Mouse (Mus musculus) heart, embryonic 15.5 days (tissue): ENCODE measurements around the gene Epb41l1. TPM values are rescaled to one million over a fixed set of nuclear protein-coding genes. Genes with fewer than 3 reads are reported as not detected.

ENCODE experiments used
- ATAC-seq: fragments of 200-750 bp; cut with Nextera tagmentation; replicated peaks from 2 replicates; pipeline ENCODE4 v1.8.0; 2017; ENCODE audit warnings: low read depth, moderate TSS enrichment; ENCODE audit not compliant: insufficient number of reproducible peaks, insufficient read depth, low FRiP score
- H3K27ac ChIP-seq: fragments of 300-500 bp; sonication (generic); 2 replicates; pipeline ENCODE4 v1.5.1; 2015; ENCODE audit warnings: mild to moderate bottlenecking, inconsistent platforms
- H3K27me3 ChIP-seq: fragments of 300-500 bp; sonication (generic); 2 replicates; pipeline ENCODE4 v1.6.1; 2015; ENCODE audit warnings: inconsistent platforms
- H3K36me3 ChIP-seq: fragments of 300-500 bp; sonication (generic); 2 replicates; pipeline ENCODE4 v1.6.1; 2015; ENCODE audit warnings: mild to moderate bottlenecking, inconsistent platforms
- H3K4me1 ChIP-seq: fragments of 300-500 bp; sonication (generic); replicated peaks from 2 replicates; pipeline ENCODE4 v1.6.1; 2015; ENCODE audit warnings: inconsistent platforms
- H3K4me2 ChIP-seq: fragments of 300-500 bp; sonication (generic); 2 replicates; pipeline ENCODE4 v1.6.1; 2015; ENCODE audit warnings: inconsistent platforms, mild to moderate bottlenecking, moderate library complexity
- H3K4me3 ChIP-seq: fragments of 300-500 bp; sonication (generic); 2 replicates; pipeline ENCODE4 v1.5.1; 2015; ENCODE audit warnings: mild to moderate bottlenecking, inconsistent platforms
- H3K9ac ChIP-seq: fragments of 300-500 bp; sonication (generic); 2 replicates; pipeline ENCODE4 v1.6.1; 2015; ENCODE audit warnings: mild to moderate bottlenecking, inconsistent platforms
- H3K9me3 ChIP-seq: fragments of 300-500 bp; sonication (generic); replicated peaks from 2 replicates; pipeline ENCODE4 v1.6.1; 2016; ENCODE audit warnings: inconsistent platforms
- WGBS: fragments of 180-500 bp; shearing (Covaris S2); methylation state at CpG from one replicate; pipeline ENCODE4 v1.1.7; 2015; ENCODE audit warnings: mixed read lengths; 5-methylcytosine and 5-hydroxymethylcytosine counted together
- polyA plus RNA-seq: library from polyadenylated mRNA; unstranded; fragments of >200 nt; fragmentation: Nextera tagmentation; extraction: Ambion mirVana; gene quantifications from 2 replicates; pipeline ENCODE4 v1.2.1, GENCODE M21; 2015

Epb41l1 gene
- polyA plus RNA-seq, 1 experiment from 2014 or later = 1.00 TPM

GRCm38 (mm10) chr2:156476111-156476747, 55.5 kb downstream of the Epb41l1 start:
- Histone ChIP-seq H3K9ac (peak overlapping the region; percentile 75), H3K36me3 (no peaks in the 10 kb centered on the region), H3K27me3 (peaks cover 6% of the 10 kb centered on the region; the same call in 1 of the 2 replicates), H3K9me3 (no peaks in the 10 kb centered on the region), H3K4me3 (peak overlapping the region; percentile 64), H3K27ac (peak overlapping the region; percentile 83), H3K4me2 (peak overlapping the region; percentile 89), H3K4me1 (peaks cover 40% of the 10 kb centered on the region)
- 30% methylated on average over 8 of the region's 8 CpGs for WGBS
- ATAC-seq = no peak

DNA sequence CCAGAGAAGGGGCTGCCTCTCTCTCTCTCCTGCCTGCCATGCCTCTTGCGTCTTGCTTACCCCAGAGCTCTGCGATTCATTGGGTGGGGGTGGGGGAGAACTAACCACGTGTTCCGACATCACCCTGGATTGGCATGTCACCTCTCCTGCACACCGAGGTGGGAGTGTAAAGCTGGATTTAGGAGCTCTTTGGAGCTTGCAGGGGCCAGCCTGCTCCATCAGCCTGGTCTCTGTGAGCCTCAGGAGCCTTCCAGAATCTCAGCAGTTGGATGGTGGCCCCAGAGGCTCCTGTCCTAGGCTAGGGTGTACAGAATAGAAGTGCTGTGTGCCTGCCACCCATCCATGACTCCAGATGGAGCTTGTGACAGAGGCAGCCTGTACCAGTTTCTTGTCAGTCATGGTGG, 56.0 kb downstream of the Epb41l1 start:
- Histone ChIP-seq H3K27ac (no peak overlapping the region), H3K36me3 (no peaks in the 10 kb centered on the region), H3K9ac (no peak overlapping the region), H3K4me1 (peaks cover 40% of the 10 kb centered on the region), H3K27me3 (peaks cover 6% of the 10 kb centered on the region; the same call in 1 of the 2 replicates), H3K4me3 (no peak overlapping the region), H3K9me3 (no peaks in the 10 kb centered on the region), H3K4me2 (peak overlapping the region; percentile 89)
- WGBS = 37% methylated on average over 5 of the region's 5 CpGs
- ATAC-seq = no peak

DNA sequence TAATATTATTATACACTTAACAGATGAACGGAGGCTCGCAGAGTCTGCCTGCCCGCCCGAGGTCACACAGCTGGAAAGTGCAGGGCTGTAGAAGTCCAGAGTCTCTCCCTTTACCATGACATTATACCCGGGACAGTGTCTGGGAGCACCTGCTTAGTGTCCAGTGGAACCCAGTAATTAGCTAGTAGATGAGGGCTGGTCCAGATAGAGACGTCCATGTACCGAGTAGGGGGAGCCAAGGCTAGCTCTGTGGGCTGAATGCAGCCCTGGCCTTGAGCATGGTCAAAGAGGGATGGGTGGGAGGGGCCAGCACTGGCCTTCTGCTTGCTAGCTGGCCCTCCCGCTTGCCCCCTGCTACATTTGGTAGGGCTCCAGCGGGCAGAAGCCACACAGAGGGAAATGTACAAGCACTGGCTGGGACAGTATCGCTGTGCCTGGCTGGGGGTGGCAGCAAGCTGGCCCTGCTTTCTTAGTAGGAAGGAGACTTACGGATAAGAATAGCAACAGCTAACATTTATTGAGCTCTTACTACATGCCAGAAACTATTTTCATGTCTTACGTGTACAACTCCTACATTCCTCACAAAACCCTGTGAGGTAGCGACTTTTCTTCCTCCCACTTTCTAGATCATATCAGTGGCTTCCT, 57.5 kb downstream of the Epb41l1 start:
- Histone ChIP-seq H3K4me1 (peaks cover 34% of the 10 kb centered on the region), H3K36me3 (no peaks in the 10 kb centered on the region), H3K27ac (no peak overlapping the region), H3K9ac (no peak overlapping the region), H3K4me3 (no peak overlapping the region), H3K4me2 (no peak overlapping the region), H3K9me3 (no peaks in the 10 kb centered on the region), H3K27me3 (peaks cover 6% of the 10 kb centered on the region)
- WGBS = 74% methylated on average over 13 of the region's 13 CpGs
- no peak for ATAC-seq

GRCm38 (mm10) chr2:156479833-156480232, 59.1 kb downstream of the Epb41l1 start:
- Histone ChIP-seq H3K27me3 (peaks cover 9% of the 10 kb centered on the region), H3K4me1 (peaks cover 17% of the 10 kb centered on the region), H3K4me3 (no peak overlapping the region), H3K27ac (no peak overlapping the region), H3K36me3 (no peaks in the 10 kb centered on the region), H3K4me2 (no peak overlapping the region), H3K9me3 (no peaks in the 10 kb centered on the region), H3K9ac (no peak overlapping the region)
- WGBS = 47% methylated on average over 7 of the region's 7 CpGs
- no peak for ATAC-seq

GRCm38 (mm10) chr2:156480267-156480666, 59.6 kb downstream of the Epb41l1 start:
- WGBS = 81% methylated on average over 7 of the region's 7 CpGs
- H3K9ac ChIP-seq = no peak overlapping the region
- no peak for ATAC-seq
- no peaks in the 10 kb centered on the region for H3K36me3 ChIP-seq
- peaks cover 13% of the 10 kb centered on the region for H3K4me1 ChIP-seq
- no peak overlapping the region for H3K27ac ChIP-seq
- no peak overlapping the region for H3K4me3 ChIP-seq
- H3K4me2 ChIP-seq = no peak overlapping the region
- H3K27me3 ChIP-seq = peaks cover 9% of the 10 kb centered on the region
- no peaks in the 10 kb centered on the region for H3K9me3 ChIP-seq

DNA sequence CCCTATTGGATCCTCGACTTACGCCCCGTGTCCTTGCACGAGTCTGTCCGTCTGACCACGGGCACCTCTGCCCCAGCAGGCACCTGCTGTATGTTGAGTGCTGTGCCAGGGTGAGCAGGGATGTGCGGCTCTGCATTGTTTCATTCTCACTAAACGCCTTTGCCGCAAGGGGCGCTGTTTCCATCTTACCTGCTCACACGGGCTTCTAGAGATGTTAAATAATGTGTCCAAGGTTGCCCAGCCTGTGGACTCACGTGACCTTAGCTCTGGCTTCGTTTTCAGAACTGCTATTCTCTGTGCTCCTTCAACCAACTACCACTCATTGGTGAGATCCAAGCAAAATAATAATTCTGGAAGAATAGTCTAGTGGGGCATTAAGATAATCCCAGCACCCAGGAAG, 61.6 kb downstream of the Epb41l1 start:
- WGBS = 35% methylated on average over 13 of the region's 13 CpGs
- Histone ChIP-seq H3K4me2 (no peak overlapping the region), H3K9ac (no peak overlapping the region), H3K27ac (no peak overlapping the region), H3K9me3 (no peaks in the 10 kb centered on the region), H3K4me1 (peaks cover 9% of the 10 kb centered on the region), H3K36me3 (no peaks in the 10 kb centered on the region), H3K4me3 (no peak overlapping the region), H3K27me3 (peaks cover 7% of the 10 kb centered on the region)
- ATAC-seq = no peak

DNA sequence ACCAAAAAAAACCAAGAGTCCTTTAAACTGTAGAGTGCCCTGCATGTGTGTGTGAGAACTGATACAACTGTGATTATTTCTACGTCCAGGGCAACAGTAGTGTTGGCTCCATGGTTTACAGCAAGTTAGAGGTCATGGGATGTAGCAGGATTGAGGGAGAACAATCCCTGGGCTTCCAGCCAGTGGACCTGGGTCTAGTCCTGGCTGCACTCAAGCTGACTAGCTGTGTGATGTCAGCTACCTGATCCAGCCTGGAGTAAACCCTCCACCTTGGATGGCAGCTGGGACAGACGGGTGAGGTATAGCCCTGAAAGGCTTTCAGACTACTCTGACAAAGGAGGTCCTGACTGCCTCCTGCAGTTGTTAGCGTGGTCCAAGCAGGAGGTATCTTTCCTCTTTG, 62.1 kb downstream of the Epb41l1 start:
- ATAC-seq = no peak
- 80% methylated on average over 3 of the region's 3 CpGs for WGBS

GRCm38 (mm10) chr2:156483204-156483603, 62.5 kb downstream of the Epb41l1 start:
- Histone ChIP-seq H3K4me1 (peaks cover 11% of the 10 kb centered on the region), H3K9me3 (no peaks in the 10 kb centered on the region), H3K27me3 (peaks cover 3% of the 10 kb centered on the region; the same call in 1 of the 2 replicates), H3K36me3 (no peaks in the 10 kb centered on the region), H3K27ac (no peak overlapping the region), H3K9ac (no peak overlapping the region), H3K4me3 (no peak overlapping the region), H3K4me2 (no peak overlapping the region)
- ATAC-seq = no peak
- WGBS = 89% methylated on average over 7 of the region's 7 CpGs

More for the DNA sequence above, 62.1 kb downstream of the Epb41l1 start:
- peaks cover 3% of the 10 kb centered on the region; the same call in 1 of the 2 replicates for H3K27me3 ChIP-seq
- H3K9me3 ChIP-seq = no peaks in the 10 kb centered on the region
- no peak overlapping the region for H3K27ac ChIP-seq
- no peak overlapping the region for H3K4me2 ChIP-seq
- no peak overlapping the region for H3K9ac ChIP-seq
- no peak overlapping the region for H3K4me3 ChIP-seq
- H3K4me1 ChIP-seq = peaks cover 10% of the 10 kb centered on the region
- no peaks in the 10 kb centered on the region for H3K36me3 ChIP-seq

DNA sequence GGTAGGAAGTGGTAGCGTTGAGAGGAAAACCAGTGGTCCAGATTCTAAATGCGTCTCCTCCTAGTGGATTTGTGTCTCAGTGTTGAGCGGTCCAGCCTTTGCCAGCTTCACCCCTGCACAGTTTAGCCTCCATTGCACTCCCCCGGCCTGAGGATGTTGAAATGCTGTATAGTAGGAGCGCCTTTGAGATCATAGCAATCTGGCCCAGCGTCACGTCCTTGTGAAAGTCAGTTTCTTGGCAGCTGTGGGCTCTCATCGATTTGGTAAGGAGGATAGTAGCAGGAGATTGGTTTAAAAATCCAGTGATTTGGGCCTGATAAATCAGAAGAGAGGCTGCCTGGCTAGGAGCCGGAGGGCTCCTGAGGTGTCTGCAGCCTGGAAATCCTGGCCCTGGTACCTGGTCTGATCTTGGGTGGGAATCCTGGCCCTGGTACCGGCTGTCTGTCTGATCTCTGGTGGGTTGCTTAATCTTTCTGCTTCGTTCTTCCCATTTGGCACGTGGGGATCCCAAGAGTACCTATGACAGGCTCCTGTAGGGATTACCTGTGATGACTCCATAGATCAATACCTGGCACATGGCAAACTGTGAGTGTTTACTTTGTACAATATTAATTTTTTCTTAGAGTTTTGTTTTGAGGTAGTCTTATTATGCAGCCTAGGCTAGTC, 65.5 kb downstream of the Epb41l1 start:
- Histone ChIP-seq H3K9me3 (no peaks in the 10 kb centered on the region), H3K4me2 (no peak overlapping the region), H3K9ac (no peak overlapping the region), H3K4me1 (peaks cover 21% of the 10 kb centered on the region), H3K27me3 (peaks cover 3% of the 10 kb centered on the region; the same call in 1 of the 2 replicates), H3K4me3 (no peak overlapping the region), H3K36me3 (no peaks in the 10 kb centered on the region), H3K27ac (no peak overlapping the region)
- no peak for ATAC-seq
- WGBS = 88% methylated on average over 12 of the region's 12 CpGs

DNA sequence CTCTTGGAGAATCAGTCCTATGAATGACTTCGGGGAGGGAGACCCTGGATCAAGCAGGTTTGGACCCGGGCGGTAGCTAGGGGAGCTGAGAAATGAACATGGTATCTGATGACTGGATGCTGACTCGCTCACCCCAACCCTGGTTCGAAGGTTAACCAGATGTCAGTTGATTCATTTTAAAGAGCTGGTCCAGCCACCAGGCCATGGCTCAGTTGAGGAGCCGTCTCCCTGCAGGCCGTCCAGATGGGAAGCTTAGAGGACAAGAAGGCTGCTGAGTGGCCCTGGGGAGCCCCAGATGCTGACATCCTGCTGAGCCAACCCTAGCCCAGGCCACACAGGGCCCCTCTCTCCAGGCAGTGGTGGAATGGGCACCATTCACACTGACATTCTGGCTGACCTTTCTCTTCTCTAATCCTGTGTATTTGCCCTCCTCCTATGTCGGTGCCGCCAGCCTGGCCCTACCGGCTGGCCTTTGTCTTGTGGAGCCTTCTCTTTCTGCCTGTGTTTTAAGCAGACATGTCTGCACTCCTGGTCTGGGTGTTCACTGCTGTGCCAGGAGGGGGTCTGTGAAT, 67.0 kb downstream of the Epb41l1 start:
- Histone ChIP-seq H3K27me3 (peaks cover 3% of the 10 kb centered on the region; the same call in 1 of the 2 replicates), H3K27ac (no peak overlapping the region), H3K4me1 (peaks cover 21% of the 10 kb centered on the region), H3K9me3 (no peaks in the 10 kb centered on the region), H3K9ac (no peak overlapping the region), H3K36me3 (no peaks in the 10 kb centered on the region), H3K4me2 (no peak overlapping the region), H3K4me3 (no peak overlapping the region)
- 71% methylated on average over 10 of the region's 10 CpGs for WGBS
- ATAC-seq = no peak

DNA sequence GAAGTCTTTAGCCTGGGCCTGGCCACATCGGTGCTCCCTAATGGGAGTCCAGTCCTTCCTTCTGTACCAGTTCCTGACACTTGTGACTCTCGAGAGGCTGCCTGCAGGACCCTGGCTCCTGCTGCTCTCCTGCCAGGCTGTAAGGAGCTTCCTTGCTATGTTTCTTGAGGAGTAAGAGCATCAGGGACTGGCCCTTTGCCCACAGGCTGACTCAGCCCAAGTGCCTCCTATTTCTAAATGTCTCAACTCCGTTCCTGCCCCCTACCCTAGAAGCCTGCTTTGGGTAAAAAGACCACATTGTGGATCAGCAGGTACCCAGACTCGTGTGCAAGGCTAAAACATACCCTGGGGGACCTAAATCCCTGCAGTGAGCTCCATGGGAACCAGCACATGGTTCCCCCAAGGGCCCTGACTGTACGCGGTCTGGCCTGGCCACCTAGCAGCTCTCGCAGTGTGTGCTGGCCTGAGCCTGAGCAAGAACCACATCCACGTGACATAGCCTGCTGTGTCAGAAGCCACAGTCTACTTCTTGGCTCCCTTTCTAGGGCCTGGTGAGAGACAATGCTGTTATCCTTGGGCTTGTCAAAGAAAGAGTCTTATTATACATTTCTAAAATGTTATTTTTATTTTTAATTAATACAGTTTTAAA, 67.6 kb downstream of the Epb41l1 start:
- Histone ChIP-seq H3K9me3 (no peaks in the 10 kb centered on the region), H3K36me3 (no peaks in the 10 kb centered on the region), H3K27me3 (peaks cover 3% of the 10 kb centered on the region; the same call in 1 of the 2 replicates), H3K4me1 (peaks cover 21% of the 10 kb centered on the region), H3K9ac (no peak overlapping the region), H3K4me2 (no peak overlapping the region), H3K4me3 (no peak overlapping the region), H3K27ac (no peak overlapping the region)
- 79% methylated on average over 8 of the region's 8 CpGs for WGBS
- no peak for ATAC-seq
